Mouse (Mus musculus) kidney, adult 18-20 months (tissue): ENCODE results near the gene Akp3.

Experiments
- DNase-seq: peaks from one replicate; pipeline ENCODE4 v3.0.0; 2021

Akp3 gene

GRCm38 (mm10) chr1:87155531-87156198, 30.9 kb downstream of the Akp3 start:
- DNase-seq: no peak

GRCm38 (mm10) chr1:87156199-87156587, 31.4 kb downstream of the Akp3 start, which contains the start of gene Ecel1:
Gene Ecel1 (minus strand): TSS chr1:87156521.
- DNase-seq: no peak

- DNase-seq: no peak
These were observed 34.6 kb downstream of the Akp3 start for GRCm38 (mm10) chr1:87159396-87159795.

DNA sequence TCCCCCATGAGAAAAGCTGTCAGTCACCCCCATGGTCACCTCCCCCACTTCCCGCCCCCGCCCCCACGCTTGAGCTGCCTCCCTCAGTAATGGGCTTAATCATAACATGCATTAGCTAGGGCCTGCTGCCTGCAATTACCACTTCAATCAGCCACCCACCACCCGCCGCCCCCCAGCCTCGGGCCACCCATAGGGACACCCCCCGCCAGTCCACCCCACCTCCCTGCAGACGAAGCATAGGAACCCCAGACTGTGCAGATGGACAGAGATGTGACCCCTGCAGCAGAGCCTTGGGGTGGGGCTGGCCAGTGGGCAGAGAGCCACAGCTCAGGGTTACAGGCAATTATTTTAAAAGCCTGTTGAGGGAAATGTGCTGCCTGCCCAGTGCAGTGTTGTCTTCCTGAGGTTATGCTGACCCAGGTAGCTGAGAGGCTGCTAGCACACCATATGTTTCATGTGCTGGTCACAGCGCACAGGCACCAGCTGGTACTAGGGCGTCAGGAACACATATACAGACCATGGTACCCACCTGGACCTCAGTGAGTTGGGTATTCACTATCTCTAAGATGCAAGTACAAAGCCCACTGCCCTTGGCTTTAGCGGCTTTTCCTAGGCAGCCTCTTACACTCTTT, 39.5 kb downstream of the Akp3 start:
- DNase-seq: no peak

- no peak for DNase-seq
These were observed 40.0 kb downstream of the Akp3 start for GRCm38 (mm10) chr1:87164796-87165184.

- DNase-seq: no peak
These were observed 45.7 kb downstream of the Akp3 start for GRCm38 (mm10) chr1:87170458-87170857.

DNA sequence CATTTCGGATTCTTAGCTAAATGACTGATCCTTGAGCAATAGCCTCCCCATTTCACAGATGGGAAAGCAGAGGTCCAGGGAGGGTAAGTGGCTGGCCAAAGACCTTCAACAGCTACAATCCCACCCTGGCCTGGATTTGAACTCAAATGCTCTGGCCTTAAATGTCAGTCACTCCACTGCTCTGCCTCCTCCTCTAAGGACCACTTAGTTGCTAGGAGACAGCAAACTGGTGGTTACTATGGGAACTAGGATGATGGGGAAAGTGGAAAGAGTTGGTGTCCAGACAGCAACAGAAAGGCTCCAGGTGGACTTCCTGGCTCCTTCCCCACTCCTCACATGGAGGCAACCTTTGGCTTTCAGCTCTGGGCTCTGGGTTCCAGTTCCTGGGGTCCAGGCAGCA, 46.5 kb downstream of the Akp3 start:
- no peak for DNase-seq

DNA sequence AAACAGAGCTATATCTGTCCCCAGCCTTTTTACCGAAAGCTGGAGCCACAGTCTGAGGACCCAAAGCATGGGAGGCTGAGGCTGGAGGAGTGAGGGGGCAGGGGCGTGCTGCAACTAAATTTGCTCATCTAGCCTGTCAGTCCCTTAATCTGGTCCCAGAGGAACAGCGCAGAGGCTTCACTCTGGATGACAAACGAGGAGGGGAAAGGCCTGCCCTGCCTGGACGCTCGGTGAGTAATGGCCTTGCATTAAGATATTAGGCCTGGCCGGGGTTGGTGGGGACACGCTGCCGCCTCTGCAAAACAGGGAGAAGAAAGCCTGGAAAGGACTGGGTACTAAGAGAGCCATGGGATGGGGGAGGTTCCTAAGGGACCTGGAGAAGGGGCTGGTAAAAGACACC, 47.5 kb downstream of the Akp3 start:
- DNase-seq: no peak

- DNase-seq: peak; percentile 79
These were observed 49.5 kb downstream of the Akp3 start for GRCm38 (mm10) chr1:87174006-87174955.

DNA sequence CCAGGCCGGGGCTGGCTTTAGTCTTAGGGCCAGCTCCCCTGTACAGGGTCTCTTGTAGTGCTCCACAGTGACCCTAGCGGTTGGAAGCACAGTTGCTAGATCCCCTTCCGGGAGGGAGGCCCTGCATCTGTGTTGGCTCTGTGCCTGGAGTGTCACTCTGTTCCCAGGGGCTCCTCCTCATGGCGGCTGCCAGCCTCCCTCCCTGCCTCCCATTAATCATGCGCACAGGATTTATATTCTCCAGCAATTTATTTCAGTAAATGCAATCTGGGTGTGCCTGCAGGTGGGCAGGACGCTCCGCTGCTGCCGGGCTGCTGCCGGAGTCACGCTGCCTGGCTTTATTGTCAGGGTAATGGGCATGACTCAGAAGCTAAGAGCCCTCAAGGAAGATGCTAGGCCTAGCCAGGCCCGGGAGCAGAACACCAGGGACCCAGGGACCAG, 51.1 kb downstream of the Akp3 start:
- no peak for DNase-seq
